Mouse (Mus musculus): Measurements from ENCODE around the gene Catsper3. TPM values are rescaled to one million over a fixed set of nuclear protein-coding genes. Genes with fewer than 3 reads are reported as not detected.

Gene Catsper3
- polyA plus RNA-seq, 1 experiment, result 0.44 TPM

DNA sequence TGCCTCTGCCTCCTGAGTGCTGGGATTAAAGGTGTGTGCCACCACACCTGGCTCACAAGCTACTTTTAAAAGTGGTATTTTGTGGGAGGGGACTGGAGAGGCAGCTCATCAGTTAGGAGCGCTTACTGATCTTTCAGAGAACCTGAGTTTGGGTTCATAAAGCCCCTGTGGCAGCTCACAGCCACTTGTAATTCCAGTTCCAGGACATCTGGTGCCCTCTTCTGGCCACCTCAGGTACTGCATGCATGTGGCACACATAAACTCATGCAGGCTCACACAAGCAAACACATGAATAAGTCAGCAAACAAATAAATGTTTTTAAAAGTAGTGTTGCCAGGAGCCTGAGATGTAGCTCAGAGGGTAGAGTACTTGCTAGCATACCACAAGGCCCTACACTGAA, 59.3 kb downstream of the Catsper3 start:
- H3K27ac ChIP-seq (ENCODE audit: insufficient read depth, low read length), result no peak overlapping the region
- no peak for TF ChIP-seq POLR2A (IDR thresholded peaks at IDR 0.05; ENCODE audit: extremely low read depth, insufficient read depth, low read length)
- TF ChIP-seq CTCF (IDR thresholded peaks at IDR 0.05; ENCODE audit: extremely low read depth, insufficient read depth, low read length), result no peak
- H3K4me1 ChIP-seq (ENCODE audit: control insufficient read depth, insufficient read depth, low read length), result no peaks in the 10 kb centered on the region
- no peak overlapping the region for H3K4me3 ChIP-seq (ENCODE audit: insufficient read depth, low read length)

DNA sequence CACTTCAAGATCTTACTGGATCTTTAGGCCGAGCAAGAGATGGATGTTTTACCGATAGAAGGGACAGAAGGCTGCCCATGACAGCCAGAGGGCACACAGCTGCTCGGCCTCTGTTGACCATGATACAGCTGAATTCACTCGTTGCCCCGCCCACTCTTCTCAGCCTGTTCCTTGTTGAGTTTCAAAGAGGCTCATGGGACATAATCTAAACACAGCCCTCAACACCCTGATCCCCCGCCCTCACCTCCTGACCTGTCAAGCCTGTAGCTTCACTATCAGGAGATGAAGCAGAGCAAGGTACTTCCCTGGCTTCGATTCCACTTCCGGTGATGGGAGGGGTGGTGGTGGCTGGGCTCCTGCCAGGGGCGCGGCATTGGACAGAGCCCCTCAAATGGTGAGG, 63.4 kb downstream of the Catsper3 start:
- H3K4me3 ChIP-seq (ENCODE audit: insufficient read depth, low read length), result no peak overlapping the region
- no peak for TF ChIP-seq CTCF (IDR thresholded peaks at IDR 0.05; ENCODE audit: extremely low read depth, insufficient read depth, low read length)
- TF ChIP-seq POLR2A (IDR thresholded peaks at IDR 0.05; ENCODE audit: extremely low read depth, insufficient read depth, low read length), result no peak
- no peak overlapping the region for H3K27ac ChIP-seq (ENCODE audit: insufficient read depth, low read length)
- no peaks in the 10 kb centered on the region for H3K4me1 ChIP-seq (ENCODE audit: control insufficient read depth, insufficient read depth, low read length)

DNA sequence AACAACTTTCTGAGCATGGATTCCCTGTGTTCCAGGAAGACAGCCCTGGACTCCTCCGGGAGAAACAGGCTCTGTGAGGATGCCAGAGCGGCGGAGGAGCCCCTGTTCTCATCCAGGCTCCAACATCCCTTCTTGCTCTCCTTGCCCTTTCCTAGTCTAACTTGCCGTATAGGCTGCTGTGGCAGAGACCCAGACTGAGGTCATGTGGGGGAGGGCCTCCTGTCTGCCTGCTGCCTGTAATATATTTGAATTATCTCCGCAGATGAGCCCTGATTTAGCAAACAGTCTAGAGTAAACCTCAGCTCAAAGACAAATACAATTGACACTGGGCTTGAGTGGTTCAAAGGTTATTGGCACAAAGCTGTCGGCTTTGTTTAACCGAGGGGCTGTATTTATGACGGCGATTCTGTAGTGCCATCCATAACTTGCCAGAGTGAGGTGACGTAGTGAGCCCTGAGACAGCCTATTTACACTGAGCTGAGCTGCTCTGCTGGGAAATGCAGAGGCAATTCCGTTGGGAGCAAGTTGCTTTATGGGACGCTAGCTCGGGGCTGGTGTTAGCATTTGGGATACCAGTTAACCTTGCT, 64.3 kb downstream of the Catsper3 start:
- H3K27ac ChIP-seq (ENCODE audit: insufficient read depth, low read length), result no peak overlapping the region
- no peaks in the 10 kb centered on the region for H3K4me1 ChIP-seq (ENCODE audit: control insufficient read depth, insufficient read depth, low read length)
- TF ChIP-seq POLR2A (IDR thresholded peaks at IDR 0.05; ENCODE audit: extremely low read depth, insufficient read depth, low read length), result no peak
- TF ChIP-seq CTCF (IDR thresholded peaks at IDR 0.05; ENCODE audit: extremely low read depth, insufficient read depth, low read length), result no peak
- H3K4me3 ChIP-seq (ENCODE audit: insufficient read depth, low read length), result no peak overlapping the region

DNA sequence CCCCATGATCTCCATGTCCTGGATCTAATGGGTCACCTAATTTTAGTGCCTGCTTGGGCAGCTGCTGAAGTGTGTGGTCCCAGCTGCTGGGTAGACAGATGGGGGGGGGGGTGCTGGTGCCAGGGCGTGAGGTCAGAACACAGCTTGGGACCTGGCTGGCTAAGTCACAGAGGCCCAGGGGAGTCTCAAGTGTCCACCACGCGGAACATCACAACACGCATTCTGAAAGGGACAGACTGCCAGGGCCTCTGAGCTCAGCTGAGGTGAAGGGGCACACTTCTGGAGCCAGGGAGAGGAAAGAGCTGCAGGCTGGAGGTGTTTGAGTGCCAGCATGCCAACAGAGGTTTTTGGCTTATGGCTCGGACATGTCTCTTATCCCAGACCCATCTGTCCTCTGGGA, 66.4 kb downstream of the Catsper3 start:
- TF ChIP-seq CTCF (IDR thresholded peaks at IDR 0.05; ENCODE audit: extremely low read depth, insufficient read depth, low read length) (no peak), POLR2A (IDR thresholded peaks at IDR 0.05; ENCODE audit: extremely low read depth, insufficient read depth, low read length) (no peak)
- H3K27ac ChIP-seq (ENCODE audit: insufficient read depth, low read length), result no peak overlapping the region
- H3K4me3 ChIP-seq (ENCODE audit: insufficient read depth, low read length), result no peak overlapping the region
- H3K4me1 ChIP-seq (ENCODE audit: control insufficient read depth, insufficient read depth, low read length), result no peaks in the 10 kb centered on the region

GRCm38 (mm10) chr13:55852205-55852604, 67.8 kb downstream of the Catsper3 start:
- H3K27ac ChIP-seq (ENCODE audit: insufficient read depth, low read length), result no peak overlapping the region
- TF ChIP-seq POLR2A (IDR thresholded peaks at IDR 0.05; ENCODE audit: extremely low read depth, insufficient read depth, low read length), result no peak
- no peak for TF ChIP-seq CTCF (IDR thresholded peaks at IDR 0.05; ENCODE audit: extremely low read depth, insufficient read depth, low read length)
- no peaks in the 10 kb centered on the region for H3K4me1 ChIP-seq (ENCODE audit: control insufficient read depth, insufficient read depth, low read length)
- H3K4me3 ChIP-seq (ENCODE audit: insufficient read depth, low read length), result no peak overlapping the region

DNA sequence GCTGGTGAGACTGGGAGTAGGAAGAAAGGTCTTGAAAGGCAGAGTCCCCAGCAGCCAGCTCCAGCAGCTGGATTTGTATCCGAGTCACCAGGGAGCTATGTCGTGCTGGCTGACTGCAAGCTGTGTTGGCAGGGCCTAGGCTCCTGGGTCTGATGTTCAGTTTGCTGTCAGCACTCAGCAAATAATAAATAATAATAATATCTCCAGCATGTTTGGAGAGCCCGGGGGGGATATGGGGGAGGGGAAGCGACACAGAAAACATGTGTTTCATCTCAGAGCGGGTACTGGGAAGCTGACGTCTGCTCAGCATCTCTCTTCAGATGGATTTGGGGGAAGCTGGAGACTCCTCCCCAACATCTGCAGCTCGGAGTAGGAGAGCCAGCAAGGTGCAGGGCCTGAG, 71.4 kb downstream of the Catsper3 start:
- TF ChIP-seq POLR2A (IDR thresholded peaks at IDR 0.05; ENCODE audit: extremely low read depth, insufficient read depth, low read length) (no peak), CTCF (IDR thresholded peaks at IDR 0.05; ENCODE audit: extremely low read depth, insufficient read depth, low read length) (no peak)
- Histone ChIP-seq H3K4me1 (ENCODE audit: control insufficient read depth, insufficient read depth, low read length) (no peaks in the 10 kb centered on the region), H3K27ac (ENCODE audit: insufficient read depth, low read length) (no peak overlapping the region), H3K4me3 (ENCODE audit: insufficient read depth, low read length) (no peak overlapping the region)

DNA sequence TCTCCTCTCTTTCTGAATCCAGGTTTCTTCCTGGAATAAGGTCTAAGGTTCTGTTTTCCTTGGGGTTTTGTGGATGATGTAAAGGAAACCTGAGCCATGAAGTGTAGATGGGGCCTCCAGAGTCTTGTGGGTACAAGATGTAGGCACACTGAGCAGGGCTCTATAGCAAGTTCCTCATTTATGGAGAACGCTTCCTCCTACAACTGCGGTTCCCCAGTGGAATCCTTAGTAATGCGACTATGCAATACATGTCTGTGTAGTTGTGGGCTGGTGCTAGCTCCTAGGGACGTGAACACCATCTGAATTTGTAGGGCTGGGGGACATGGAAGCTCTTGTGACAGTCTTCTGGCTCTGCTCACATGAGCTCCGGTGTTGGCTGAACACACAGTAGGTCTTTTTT, 74.1 kb downstream of the Catsper3 start:
- H3K27ac ChIP-seq (ENCODE audit: insufficient read depth, low read length), result no peak overlapping the region
- H3K4me3 ChIP-seq (ENCODE audit: insufficient read depth, low read length), result no peak overlapping the region
- H3K4me1 ChIP-seq (ENCODE audit: control insufficient read depth, insufficient read depth, low read length), result no peaks in the 10 kb centered on the region
- no peak for TF ChIP-seq POLR2A (IDR thresholded peaks at IDR 0.05; ENCODE audit: extremely low read depth, insufficient read depth, low read length)
- TF ChIP-seq CTCF (IDR thresholded peaks at IDR 0.05; ENCODE audit: extremely low read depth, insufficient read depth, low read length), result no peak

Other genes starting within 250 kb of the Catsper3 start
- gene Ddx41, start 247.9 kb upstream of the Catsper3 start, polyA plus RNA-seq (2012; rRNA removed), result 81.1 and 87.4 TPM in 2 replicates
- gene Fam193b, start 213.4 kb upstream of the Catsper3 start, polyA plus RNA-seq (2012; rRNA removed), result 138 and 157 TPM in 2 replicates
- gene Tmed9, start 210.8 kb upstream of the Catsper3 start, polyA plus RNA-seq (2012; rRNA removed), result 111 and 125 TPM in 2 replicates
- 30.8 and 31.1 TPM in 2 replicates for gene B4galt7, start 184.7 kb upstream of the Catsper3 start, polyA plus RNA-seq (2012; rRNA removed)
- 67.2 and 73.7 TPM in 2 replicates for gene Caml, start 161.6 kb upstream of the Catsper3 start, polyA plus RNA-seq (2012; rRNA removed)
- gene Ddx46, start 149.5 kb upstream of the Catsper3 start, polyA plus RNA-seq (2012; rRNA removed), result 44.5 and 48.3 TPM in 2 replicates
- 62.5 and 65.3 TPM in 2 replicates for gene B230219D22Rik, start 91.4 kb upstream of the Catsper3 start, polyA plus RNA-seq (2012; rRNA removed)
- 63.9 and 66.4 TPM in 2 replicates for gene Txndc15, start 69.9 kb upstream of the Catsper3 start, polyA plus RNA-seq (2012; rRNA removed)
- 31.6 and 32.2 TPM in 2 replicates for gene Pcbd2, start 57.2 kb upstream of the Catsper3 start, polyA plus RNA-seq (2012; rRNA removed)
- gene Pitx1, start 51.6 kb downstream of the Catsper3 start, polyA plus RNA-seq (2012; rRNA removed), result not detected in 2 replicates

Data from cortical plate, adult 2 months (tissue).